Mouse (Mus musculus): ENCODE results near the gene BC048562. TPM values are rescaled to one million over a fixed set of nuclear protein-coding genes. Genes with fewer than 3 reads are reported as not detected.

BC048562 gene
- total and polyA plus RNA-seq, 3 experiments = not detected

GRCm38 (mm10) chr9:108455747-108456571 lies 19.7 kb downstream of the BC048562 start (continued):
- TF ChIP-seq CHD1 (IDR thresholded peaks at IDR 0.05; ENCODE audit: low read depth, low read length) = peak; percentile 72; the same call in 1 of the 2 replicates
- TF ChIP-seq CTCF (IDR thresholded peaks at IDR 0.05 in 2 of 3, conservative IDR thresholded peaks at IDR 0.05 in 1 of 3; ENCODE audit: control insufficient read depth in 1 of 3, insufficient read depth in 1 of 3, low read depth in 2 of 3, low read length in 3 of 3, poor library complexity in 1 of 3, severe bottlenecking in 1 of 3) = peak in 1 of 3 experiments; percentile 7; a peak in 1 of 6 replicates
- peak; percentile 72; the same call in 1 of the 2 replicates for TF ChIP-seq MAX (IDR thresholded peaks at IDR 0.05; ENCODE audit: low read length)
- no peak for TF ChIP-seq E2F4 (IDR thresholded peaks at IDR 0.05; ENCODE audit: borderline replicate concordance, low read depth, low read length)
- TF ChIP-seq ELF1 (IDR thresholded peaks at IDR 0.05; ENCODE audit: low read depth, low read length) = 0 out of 2 replicates have a peak, but pooled peaks have one; percentile 21
- TF ChIP-seq EP300 (IDR thresholded peaks at IDR 0.05; ENCODE audit: low read depth in 1 of 2, low read length in 2 of 2) = peak; percentile 84 to 90
- peak; percentile 77 for TF ChIP-seq MYB (IDR thresholded peaks at IDR 0.05; ENCODE audit: low read depth, low read length)

GRCm38 (mm10) chr9:108456953-108457352 lies 20.7 kb downstream of the BC048562 start:
- Histone ChIP-seq H3K27me3 (ENCODE audit: control insufficient read depth in 1 of 2, insufficient read depth in 2 of 2, low read length in 2 of 2) (no peaks in the 10 kb centered on the region), H3K79me2 (ENCODE audit: control insufficient read depth, insufficient read depth, low read length, poor library complexity) (peaks cover 16% of the 10 kb centered on the region), H3K4me1 (ENCODE audit: control insufficient read depth in 1 of 2, insufficient read depth in 2 of 2, low read length in 2 of 2) (peaks cover 29 to 63% of the 10 kb centered on the region in 2 experiments), H3K9ac (ENCODE audit: control insufficient read depth, low read depth, low read length, poor library complexity, severe bottlenecking) (no peak overlapping the region), H3K27ac (ENCODE audit: control insufficient read depth, low read depth, low read length) (peak overlapping the region; percentile 89), H3K9me3 (replicated peaks; ENCODE audit: insufficient read depth, low read length) (no peaks in the 10 kb centered on the region), H3K4me3 (ENCODE audit: control insufficient read depth in 1 of 2, insufficient read depth in 1 of 2, low read depth in 2 of 2, low read length in 2 of 2) (no peak overlapping the region), H3K36me3 (ENCODE audit: control insufficient read depth in 1 of 2, insufficient read depth in 2 of 2, low read length in 2 of 2) (peaks cover 0 to 46% of the 10 kb centered on the region in 2 experiments; a peak in 2 of 4 replicates)
- TF ChIP-seq POLR2AphosphoS5 (IDR thresholded peaks at IDR 0.05; ENCODE audit: borderline replicate concordance, low read depth, low read length) (no peak), MEF2A (IDR thresholded peaks at IDR 0.05; ENCODE audit: extremely low read depth, insufficient replicate concordance, low read depth, low read length, poor library complexity, severe bottlenecking) (no peak), E2F4 (IDR thresholded peaks at IDR 0.05; ENCODE audit: borderline replicate concordance, low read depth, low read length) (no peak), SIN3A (IDR thresholded peaks at IDR 0.05; ENCODE audit: low read length) (no peak), ZKSCAN1 (IDR thresholded peaks at IDR 0.05; ENCODE audit: low read depth, low read length) (no peak), CHD2 (IDR thresholded peaks at IDR 0.05; ENCODE audit: low read length) (no peak), UBTF (IDR thresholded peaks at IDR 0.05; ENCODE audit: borderline replicate concordance, insufficient read depth, low read depth, low read length) (no peak), USF2 (IDR thresholded peaks at IDR 0.05; ENCODE audit: borderline replicate concordance in 1 of 2, insufficient read depth in 1 of 2, low read depth in 1 of 2, low read length in 2 of 2) (no peak)
- DNase-seq (ENCODE audit: low read depth, low spot score) = no peak

GRCm38 (mm10) chr9:108459939-108460318 lies 23.6 kb downstream of the BC048562 start:
- Histone ChIP-seq H3K9ac (ENCODE audit: control insufficient read depth, low read depth, low read length, poor library complexity, severe bottlenecking) (peak overlapping the region; percentile 29), H3K4me1 (ENCODE audit: control insufficient read depth in 1 of 2, insufficient read depth in 2 of 2, low read length in 2 of 2) (peaks cover 13 to 42% of the 10 kb centered on the region in 2 experiments), H3K27me3 (ENCODE audit: control insufficient read depth in 1 of 2, insufficient read depth in 2 of 2, low read length in 2 of 2) (no peaks in the 10 kb centered on the region), H3K9me3 (replicated peaks; ENCODE audit: insufficient read depth, low read length) (no peaks in the 10 kb centered on the region), H3K27ac (ENCODE audit: control insufficient read depth, low read depth, low read length) (peak overlapping the region; percentile 74), H3K4me3 (ENCODE audit: control insufficient read depth in 1 of 2, insufficient read depth in 1 of 2, low read depth in 2 of 2, low read length in 2 of 2) (peak overlapping the region; percentile 80 to 96), H3K36me3 (ENCODE audit: control insufficient read depth in 1 of 2, insufficient read depth in 2 of 2, low read length in 2 of 2) (peaks cover 0 to 27% of the 10 kb centered on the region in 2 experiments; a peak in 2 of 4 replicates), H3K79me2 (ENCODE audit: control insufficient read depth, insufficient read depth, low read length, poor library complexity) (peaks cover 16% of the 10 kb centered on the region)
- TF ChIP-seq MYC (IDR thresholded peaks at IDR 0.05; ENCODE audit: low read depth, low read length) (0 out of 2 replicates have a peak, but pooled peaks have one; percentile 40), MYB (IDR thresholded peaks at IDR 0.05; ENCODE audit: low read depth, low read length) (no peak), EP300 (IDR thresholded peaks at IDR 0.05; ENCODE audit: low read depth in 1 of 2, low read length in 2 of 2) (0 out of 4 replicates have a peak, but pooled peaks of 1 of the 2 experiments have one; percentile 7), MAFK (IDR thresholded peaks at IDR 0.05; ENCODE audit: borderline replicate concordance, low read depth, low read length) (no peak), POLR2AphosphoS5 (IDR thresholded peaks at IDR 0.05; ENCODE audit: borderline replicate concordance, low read depth, low read length) (no peak), MAX (IDR thresholded peaks at IDR 0.05; ENCODE audit: low read length) (no peak), RCOR1 (IDR thresholded peaks at IDR 0.05; ENCODE audit: low read depth, low read length) (no peak)
- DNase-seq (ENCODE audit: low read depth, low spot score) = no peak
